Mouse (Mus musculus) intestine, embryonic 16.5 days (tissue): ENCODE measurements at regions not wholly inside any gene's neighbourhood (a gene's known extent, or its start where the extent isn't known, plus 50 kb on each side); places are given as distances from the start of the nearest gene placed in this dataset.

Experiments
- ATAC-seq: fragments of 200-750 bp; cut with Nextera tagmentation; 2 replicates; pipeline ENCODE4 v1.8.0; 2017; ENCODE audit warnings: moderate TSS enrichment, moderate library complexity
- H3K27ac ChIP-seq: fragments of 300-500 bp; sonication (generic); 2 replicates; pipeline ENCODE4 v1.5.1; 2014; ENCODE audit warnings: mild to moderate bottlenecking, low read length
- H3K27me3 ChIP-seq: fragments of 300-500 bp; sonication (generic); replicated peaks from 2 replicates; pipeline ENCODE4 v1.6.1; 2014; ENCODE audit warnings: low read length, control low read depth, mixed read lengths; ENCODE audit not compliant: control insufficient read depth, insufficient read depth
- H3K36me3 ChIP-seq: fragments of 300-500 bp; sonication (generic); 2 replicates; pipeline ENCODE4 v1.6.1; 2014; ENCODE audit warnings: low read length, control low read depth; ENCODE audit not compliant: control insufficient read depth, insufficient read depth
- H3K4me1 ChIP-seq: fragments of 300-500 bp; sonication (generic); 2 replicates; pipeline ENCODE4 v1.6.1; 2014; ENCODE audit warnings: low read length, control low read depth, mixed read lengths; ENCODE audit not compliant: control insufficient read depth, insufficient read depth
- H3K4me2 ChIP-seq: fragments of 300-500 bp; sonication (generic); 2 replicates; pipeline ENCODE4 v1.6.1; 2014; ENCODE audit warnings: low read depth, low read length, control low read depth
- H3K4me3 ChIP-seq: fragments of 300-500 bp; sonication (generic); 2 replicates; pipeline ENCODE4 v1.5.1; 2014; ENCODE audit warnings: mild to moderate bottlenecking, low read length
- H3K9ac ChIP-seq: fragments of 300-500 bp; sonication (generic); 2 replicates; pipeline ENCODE4 v1.6.1; 2014; ENCODE audit warnings: low read depth, low read length
- H3K9me3 ChIP-seq: fragments of 300-500 bp; sonication (generic); 2 replicates; pipeline ENCODE4 v1.6.1; 2016; ENCODE audit warnings: low read length, control low read depth; ENCODE audit not compliant: control insufficient read depth
- WGBS: fragments of 180-500 bp; shearing (Covaris S2); extraction: QIAGEN DNeasy Blood & Tissue Kit; methylation state at CpG from one replicate; pipeline ENCODE4 v1.1.7; 2014; 5-methylcytosine and 5-hydroxymethylcytosine counted together

DNA sequence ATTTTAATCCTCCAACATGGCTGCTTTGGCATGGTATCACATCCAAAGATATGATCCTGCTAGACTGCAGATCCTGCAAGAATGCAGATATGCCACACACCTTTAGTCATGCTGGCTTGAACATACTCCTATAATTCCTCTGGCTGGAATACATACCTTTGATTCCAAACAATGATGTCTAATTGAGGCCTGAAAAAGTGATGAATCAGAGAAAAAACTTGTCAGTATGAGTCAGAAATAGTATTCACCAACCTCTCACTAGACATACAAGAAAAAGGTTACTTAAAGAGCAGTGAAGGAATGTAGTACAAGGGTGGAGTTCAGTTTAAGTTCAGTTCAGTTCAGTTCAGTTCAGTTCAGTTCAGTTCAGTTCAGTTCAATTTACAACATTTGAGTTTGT is 214.5 kb upstream of the Sema3a start:
- Histone ChIP-seq H3K9me3 (no peaks in the 10 kb centered on the region), H3K4me2 (no peak overlapping the region), H3K27ac (no peak overlapping the region), H3K4me3 (no peak overlapping the region), H3K9ac (no peak overlapping the region), H3K4me1 (no peaks in the 10 kb centered on the region), H3K27me3 (no peaks in the 10 kb centered on the region), H3K36me3 (no peaks in the 10 kb centered on the region)
- no peak for ATAC-seq

- WGBS: 53% methylated on average over 1 of the region's 1 CpGs
- no peaks in the 10 kb centered on the region for H3K36me3 ChIP-seq
- no peak for ATAC-seq
Measured at GRCm38 (mm10) chr5:12914395-12914794, 210.8 kb upstream of the Sema3a start.

GRCm38 (mm10) chr5:12919335-12919734 is 205.9 kb upstream of the Sema3a start:
- no peaks in the 10 kb centered on the region for H3K36me3 ChIP-seq
- no peaks in the 10 kb centered on the region for H3K27me3 ChIP-seq
- H3K9ac ChIP-seq: no peak overlapping the region
- H3K4me1 ChIP-seq: no peaks in the 10 kb centered on the region
- WGBS: 75% methylated on average over 2 of the region's 2 CpGs
- H3K4me2 ChIP-seq: no peak overlapping the region
- no peaks in the 10 kb centered on the region for H3K9me3 ChIP-seq
- no peak overlapping the region for H3K27ac ChIP-seq
- ATAC-seq: no peak
- H3K4me3 ChIP-seq: no peak overlapping the region

More at GRCm38 (mm10) chr5:12914395-12914794, 210.8 kb upstream of the Sema3a start:
- H3K4me1 ChIP-seq: no peaks in the 10 kb centered on the region
- no peak overlapping the region for H3K4me2 ChIP-seq
- H3K27me3 ChIP-seq: no peaks in the 10 kb centered on the region
- H3K27ac ChIP-seq: no peak overlapping the region
- no peak overlapping the region for H3K9ac ChIP-seq
- H3K4me3 ChIP-seq: no peak overlapping the region
- no peaks in the 10 kb centered on the region for H3K9me3 ChIP-seq

GRCm38 (mm10) chr5:12922889-12923288 is 202.3 kb upstream of the Sema3a start:
- Histone ChIP-seq H3K27ac (no peak overlapping the region), H3K4me2 (no peak overlapping the region), H3K9ac (no peak overlapping the region), H3K36me3 (no peaks in the 10 kb centered on the region), H3K27me3 (no peaks in the 10 kb centered on the region), H3K4me1 (no peaks in the 10 kb centered on the region), H3K9me3 (no peaks in the 10 kb centered on the region), H3K4me3 (no peak overlapping the region)
- ATAC-seq: no peak

- Histone ChIP-seq H3K27ac (no peak overlapping the region), H3K4me1 (no peaks in the 10 kb centered on the region), H3K4me2 (no peak overlapping the region), H3K9ac (no peak overlapping the region), H3K9me3 (no peaks in the 10 kb centered on the region), H3K4me3 (no peak overlapping the region), H3K27me3 (no peaks in the 10 kb centered on the region), H3K36me3 (no peaks in the 10 kb centered on the region)
- ATAC-seq: no peak
Measured at GRCm38 (mm10) chr5:12925466-12925865, 199.7 kb upstream of the Sema3a start.

GRCm38 (mm10) chr5:12926289-12926688 is 198.9 kb upstream of the Sema3a start:
- Histone ChIP-seq H3K27me3 (no peaks in the 10 kb centered on the region), H3K9me3 (no peaks in the 10 kb centered on the region), H3K9ac (no peak overlapping the region), H3K4me2 (no peak overlapping the region), H3K4me3 (no peak overlapping the region), H3K27ac (no peak overlapping the region), H3K4me1 (no peaks in the 10 kb centered on the region), H3K36me3 (no peaks in the 10 kb centered on the region)
- 79% methylated on average over 8 of the region's 8 CpGs for WGBS
- ATAC-seq: no peak

- H3K4me1 ChIP-seq: no peaks in the 10 kb centered on the region
- no peak overlapping the region for H3K4me3 ChIP-seq
- no peak for ATAC-seq
- H3K36me3 ChIP-seq: no peaks in the 10 kb centered on the region
- H3K4me2 ChIP-seq: no peak overlapping the region
- no peak overlapping the region for H3K27ac ChIP-seq
- no peaks in the 10 kb centered on the region for H3K27me3 ChIP-seq
- H3K9me3 ChIP-seq: no peaks in the 10 kb centered on the region
- WGBS: 86% methylated on average over 3 of the region's 3 CpGs
- no peak overlapping the region for H3K9ac ChIP-seq
Measured at GRCm38 (mm10) chr5:12927247-12927646, 198.0 kb upstream of the Sema3a start.

DNA sequence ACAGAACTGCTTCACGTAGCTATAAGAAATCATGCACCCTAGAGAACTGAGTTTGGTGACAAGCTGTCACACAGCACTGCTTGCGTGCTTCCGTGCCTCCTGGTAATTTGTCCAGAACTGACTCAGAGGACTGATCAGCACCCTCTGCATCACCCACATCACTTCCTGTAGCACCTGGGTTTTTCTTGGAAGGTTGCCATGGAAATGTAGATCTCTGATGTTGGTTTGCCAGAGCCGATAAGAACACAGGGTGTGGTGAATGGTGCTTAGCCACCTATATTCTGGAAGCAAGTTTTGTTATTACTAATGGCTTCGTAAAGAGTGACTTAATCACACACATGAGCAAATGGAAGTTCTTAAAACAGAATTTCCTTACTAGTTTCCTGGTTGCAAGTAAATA is 188.2 kb upstream of the Sema3a start:
- no peak overlapping the region for H3K4me3 ChIP-seq
- H3K9me3 ChIP-seq: no peaks in the 10 kb centered on the region
- H3K27me3 ChIP-seq: no peaks in the 10 kb centered on the region
- H3K9ac ChIP-seq: no peak overlapping the region
- WGBS: 78% methylated on average over 5 of the region's 5 CpGs
- no peak overlapping the region for H3K4me2 ChIP-seq
- no peaks in the 10 kb centered on the region for H3K4me1 ChIP-seq
- no peak overlapping the region for H3K27ac ChIP-seq
- H3K36me3 ChIP-seq: no peaks in the 10 kb centered on the region
- ATAC-seq: no peak

- H3K9me3 ChIP-seq: no peaks in the 10 kb centered on the region
- no peak overlapping the region for H3K9ac ChIP-seq
- no peaks in the 10 kb centered on the region for H3K4me1 ChIP-seq
- H3K36me3 ChIP-seq: no peaks in the 10 kb centered on the region
- no peaks in the 10 kb centered on the region for H3K27me3 ChIP-seq
- 79% methylated on average over 2 of the region's 2 CpGs for WGBS
- H3K4me2 ChIP-seq: no peak overlapping the region
- no peak overlapping the region for H3K27ac ChIP-seq
- ATAC-seq: no peak
- no peak overlapping the region for H3K4me3 ChIP-seq
Measured at GRCm38 (mm10) chr5:12938162-12938852, 186.9 kb upstream of the Sema3a start.

- ATAC-seq: no peak
- WGBS: 87% methylated on average over 5 of the region's 5 CpGs
- Histone ChIP-seq H3K4me1 (no peaks in the 10 kb centered on the region), H3K27me3 (no peaks in the 10 kb centered on the region), H3K4me3 (no peak overlapping the region), H3K4me2 (no peak overlapping the region), H3K27ac (no peak overlapping the region), H3K9ac (no peak overlapping the region), H3K9me3 (no peaks in the 10 kb centered on the region), H3K36me3 (no peaks in the 10 kb centered on the region)
Measured at GRCm38 (mm10) chr5:12944554-12944953, 180.7 kb upstream of the Sema3a start.
